Mouse (Mus musculus): Measurements from ENCODE around the gene Rasl12. TPM values are rescaled to one million over a fixed set of nuclear protein-coding genes. Genes with fewer than 3 reads are reported as not detected.

Gene Rasl12
- polyA plus RNA-seq, 1 experiment from 2014 or later, result 6.2 TPM

DNA sequence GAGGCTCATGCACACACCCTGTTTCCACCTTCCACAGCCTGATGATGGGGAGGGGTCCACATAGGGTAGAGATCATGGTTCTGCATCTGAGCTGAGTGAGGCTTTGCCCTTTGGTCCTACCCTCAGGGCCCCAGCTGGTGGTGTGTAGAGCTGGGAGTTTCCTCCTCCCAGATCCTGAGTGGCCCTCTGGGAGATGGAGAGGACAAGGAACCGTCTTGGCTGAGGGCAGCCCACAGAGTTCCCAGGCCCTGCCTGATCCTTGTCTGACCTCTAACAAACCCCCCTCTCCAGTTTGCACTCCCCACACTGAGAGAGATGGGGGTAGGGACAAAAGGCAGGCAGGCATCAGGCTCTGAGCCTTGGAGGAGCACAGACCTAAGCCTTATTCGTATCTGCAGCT lies 3.9 kb upstream of the Rasl12 start:
- no peak overlapping the region for H3K9ac ChIP-seq (replicated peaks)
- no peaks in the 10 kb centered on the region for H3K36me3 ChIP-seq
- H3K4me3 ChIP-seq (replicated peaks), result no peak overlapping the region
- peaks cover 20% of the 10 kb centered on the region for H3K4me1 ChIP-seq (replicated peaks)
- no peaks in the 10 kb centered on the region for H3K9me3 ChIP-seq
- H3K4me2 ChIP-seq (replicated peaks), result no peak overlapping the region
- no peak for ATAC-seq
- no peak overlapping the region for H3K27ac ChIP-seq
- H3K27me3 ChIP-seq, result peaks cover 50% of the 10 kb centered on the region
- WGBS, result 70% methylated on average over 2 of the region's 2 CpGs

DNA sequence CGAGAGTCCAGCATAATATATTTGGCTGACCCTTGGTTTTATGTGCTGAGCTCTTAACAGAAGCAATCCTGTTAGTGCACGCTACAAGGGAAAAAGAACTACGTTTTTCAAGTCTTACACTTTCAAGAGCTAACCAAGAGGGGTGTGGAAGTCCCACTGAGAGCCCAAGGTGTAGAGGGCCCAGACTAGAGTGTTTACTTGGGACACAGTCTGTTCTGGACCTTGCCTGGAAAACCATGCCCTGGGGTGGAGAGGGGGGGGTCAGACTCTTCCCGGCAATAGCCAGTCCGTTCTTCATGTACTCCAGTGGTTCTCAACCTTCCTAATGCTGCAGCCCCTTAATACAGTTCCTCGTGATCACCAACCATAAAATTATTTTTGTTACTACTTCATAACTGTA lies 1.6 kb downstream of the Rasl12 start:
- no peak for ATAC-seq
- Histone ChIP-seq H3K9ac (replicated peaks) (no peak overlapping the region), H3K27me3 (0 out of 2 replicates have a peak, but pooled peaks cover 6% of the 10 kb centered on the region), H3K4me1 (replicated peaks) (peaks cover 11% of the 10 kb centered on the region), H3K36me3 (no peaks in the 10 kb centered on the region), H3K4me2 (replicated peaks) (no peak overlapping the region), H3K4me3 (replicated peaks) (no peak overlapping the region), H3K9me3 (no peaks in the 10 kb centered on the region), H3K27ac (no peak overlapping the region)
- 85% methylated on average over 6 of the region's 6 CpGs for WGBS

DNA sequence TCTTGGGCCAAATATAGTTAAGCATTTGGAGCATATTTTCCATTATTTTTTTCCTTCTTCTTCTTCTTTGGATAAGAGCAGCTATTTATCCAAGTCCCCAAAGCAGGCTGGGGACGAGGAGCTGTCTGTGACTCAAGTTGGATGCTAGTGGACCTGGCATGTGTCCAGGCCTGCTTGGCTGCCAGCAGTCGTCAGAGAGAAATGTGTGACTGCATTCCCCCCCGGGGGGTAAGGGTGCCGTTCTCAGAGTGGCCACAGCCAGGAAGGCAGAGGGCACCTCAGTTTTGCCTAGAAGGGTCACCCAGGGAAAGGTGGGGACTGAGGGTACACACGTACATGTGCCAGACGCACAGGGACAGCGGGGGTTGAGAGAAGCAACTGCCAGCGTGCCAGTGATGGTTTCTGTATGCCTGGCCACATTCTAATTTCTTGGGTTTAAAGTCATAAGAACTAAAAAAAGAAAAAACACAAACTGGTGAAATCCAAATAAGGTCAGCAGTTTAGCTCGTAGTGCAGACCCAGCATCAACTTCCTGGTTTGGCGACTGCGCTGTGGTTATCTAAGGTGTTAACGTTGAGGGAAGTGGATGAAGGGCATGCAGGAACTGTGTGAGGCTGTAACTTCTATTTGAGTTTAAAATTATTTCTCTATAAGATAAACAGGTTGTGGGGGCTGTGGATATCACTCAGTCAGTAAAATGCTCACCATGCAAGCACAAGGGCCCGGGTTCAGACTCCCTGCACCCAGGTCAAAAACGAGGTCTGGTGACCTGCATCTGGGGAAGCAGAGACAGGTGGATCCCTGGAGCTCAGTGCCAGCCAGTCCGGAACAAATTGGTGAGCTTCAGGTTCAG lies 6.3 kb downstream of the Rasl12 start:
- H3K4me2 ChIP-seq (replicated peaks), result no peak overlapping the region
- no peak overlapping the region for H3K4me3 ChIP-seq (replicated peaks)
- 85% methylated on average over 15 of the region's 15 CpGs for WGBS
- no peaks in the 10 kb centered on the region for H3K36me3 ChIP-seq
- no peaks in the 10 kb centered on the region for H3K27me3 ChIP-seq
- H3K9ac ChIP-seq (replicated peaks), result no peak overlapping the region
- ATAC-seq, result no peak
- H3K27ac ChIP-seq, result no peak overlapping the region
- no peaks in the 10 kb centered on the region for H3K9me3 ChIP-seq
- no peaks in the 10 kb centered on the region for H3K4me1 ChIP-seq (replicated peaks)

DNA sequence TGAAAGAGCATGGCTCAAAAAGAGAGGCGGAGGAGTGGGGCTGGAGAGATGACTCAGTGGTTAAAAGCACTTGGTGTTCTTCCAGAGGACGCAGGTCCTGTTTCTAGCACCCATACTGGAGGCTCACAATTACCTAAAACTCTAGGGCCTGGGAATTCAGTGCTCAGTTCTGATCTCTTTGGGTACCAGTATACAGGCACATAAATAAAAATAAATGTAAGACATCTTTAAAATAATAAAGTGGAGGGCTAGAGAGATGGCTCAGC lies 6.8 kb downstream of the Rasl12 start:
- Histone ChIP-seq H3K4me3 (replicated peaks) (no peak overlapping the region), H3K4me1 (replicated peaks) (no peaks in the 10 kb centered on the region), H3K4me2 (replicated peaks) (no peak overlapping the region), H3K9ac (replicated peaks) (no peak overlapping the region), H3K36me3 (no peaks in the 10 kb centered on the region), H3K27me3 (no peaks in the 10 kb centered on the region), H3K9me3 (no peaks in the 10 kb centered on the region), H3K27ac (no peak overlapping the region)
- ATAC-seq, result no peak
- 67% methylated on average over 2 of the region's 2 CpGs for WGBS

DNA sequence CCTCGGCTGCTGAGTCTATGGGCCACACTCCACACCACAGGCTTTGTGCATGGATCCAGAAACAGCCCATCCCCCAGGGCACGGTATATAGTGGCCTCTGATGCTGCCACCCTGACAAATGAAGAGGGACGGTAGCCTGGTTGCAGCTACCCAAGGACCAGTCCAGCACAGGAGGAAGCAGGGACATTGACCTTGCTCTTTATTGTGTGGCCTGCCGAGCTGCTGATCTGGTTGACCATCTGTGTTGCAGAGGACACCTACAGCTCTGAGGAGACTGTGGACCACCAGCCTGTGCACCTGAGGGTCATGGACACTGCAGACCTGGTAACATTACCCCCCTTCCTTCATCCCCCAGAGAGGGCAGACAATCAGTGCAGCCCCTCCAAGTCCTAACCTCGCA lies 9.0 kb downstream of the Rasl12 start:
- Histone ChIP-seq H3K27ac (no peak overlapping the region), H3K4me2 (replicated peaks) (no peak overlapping the region), H3K9me3 (no peaks in the 10 kb centered on the region), H3K4me3 (replicated peaks) (no peak overlapping the region), H3K9ac (replicated peaks) (no peak overlapping the region), H3K36me3 (no peaks in the 10 kb centered on the region), H3K4me1 (replicated peaks) (no peaks in the 10 kb centered on the region), H3K27me3 (no peaks in the 10 kb centered on the region)
- 87% methylated on average over 5 of the region's 5 CpGs for WGBS
- ATAC-seq, result no peak

DNA sequence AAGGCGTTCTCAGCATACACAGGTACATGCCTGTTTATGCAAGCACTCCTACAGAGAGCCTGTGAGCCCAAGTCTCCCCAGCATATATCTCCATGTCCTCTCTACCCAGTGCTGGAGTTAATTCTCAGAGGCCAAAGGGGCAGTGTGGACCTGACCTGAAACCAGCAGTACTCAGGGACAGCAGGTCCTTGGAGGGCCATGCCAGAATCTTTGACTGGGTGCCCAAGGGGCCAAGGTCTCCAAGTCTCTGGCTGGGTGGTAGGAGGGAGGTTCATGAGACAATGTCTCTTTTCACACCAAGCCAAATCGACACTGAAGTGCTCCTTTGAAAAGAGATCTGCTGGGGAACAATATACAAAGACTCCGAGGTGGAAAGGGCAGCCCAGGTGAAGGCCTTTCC lies 9.6 kb downstream of the Rasl12 start:
- 80% methylated on average over 3 of the region's 3 CpGs for WGBS
- no peaks in the 10 kb centered on the region for H3K4me1 ChIP-seq (replicated peaks)
- no peak for ATAC-seq

DNA sequence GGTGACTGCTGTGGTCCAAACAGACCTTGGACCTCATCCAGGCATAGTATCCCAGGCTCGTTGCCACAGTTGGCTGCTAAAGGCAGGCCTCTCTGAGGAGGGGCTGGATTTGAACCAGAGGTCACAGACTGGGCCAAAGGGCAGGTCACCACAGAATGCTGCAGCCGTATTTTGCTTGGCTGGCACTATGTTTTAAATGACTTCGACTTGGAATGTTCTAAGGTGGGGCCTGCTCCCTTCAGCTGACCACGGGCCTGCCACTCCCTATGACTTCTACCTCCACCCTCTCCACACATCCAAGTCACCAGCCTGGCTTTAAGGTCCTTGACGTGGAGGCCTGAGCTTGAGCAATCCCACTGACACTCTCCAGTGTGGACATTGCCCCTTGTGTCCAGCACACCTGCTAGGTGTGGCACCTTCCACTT lies 10.6 kb downstream of the Rasl12 start:
- Histone ChIP-seq H3K27me3 (no peaks in the 10 kb centered on the region), H3K4me1 (replicated peaks) (no peaks in the 10 kb centered on the region), H3K4me3 (replicated peaks) (no peak overlapping the region), H3K9ac (replicated peaks) (no peak overlapping the region), H3K36me3 (no peaks in the 10 kb centered on the region), H3K27ac (no peak overlapping the region), H3K9me3 (no peaks in the 10 kb centered on the region), H3K4me2 (replicated peaks) (no peak overlapping the region)
- 72% methylated on average over 5 of the region's 5 CpGs for WGBS
- no peak for ATAC-seq

More for the DNA sequence above, 9.6 kb downstream of the Rasl12 start:
- no peaks in the 10 kb centered on the region for H3K36me3 ChIP-seq
- H3K9ac ChIP-seq (replicated peaks), result no peak overlapping the region
- no peaks in the 10 kb centered on the region for H3K27me3 ChIP-seq
- no peak overlapping the region for H3K27ac ChIP-seq
- no peaks in the 10 kb centered on the region for H3K9me3 ChIP-seq
- H3K4me2 ChIP-seq (replicated peaks), result no peak overlapping the region
- no peak overlapping the region for H3K4me3 ChIP-seq (replicated peaks)

DNA sequence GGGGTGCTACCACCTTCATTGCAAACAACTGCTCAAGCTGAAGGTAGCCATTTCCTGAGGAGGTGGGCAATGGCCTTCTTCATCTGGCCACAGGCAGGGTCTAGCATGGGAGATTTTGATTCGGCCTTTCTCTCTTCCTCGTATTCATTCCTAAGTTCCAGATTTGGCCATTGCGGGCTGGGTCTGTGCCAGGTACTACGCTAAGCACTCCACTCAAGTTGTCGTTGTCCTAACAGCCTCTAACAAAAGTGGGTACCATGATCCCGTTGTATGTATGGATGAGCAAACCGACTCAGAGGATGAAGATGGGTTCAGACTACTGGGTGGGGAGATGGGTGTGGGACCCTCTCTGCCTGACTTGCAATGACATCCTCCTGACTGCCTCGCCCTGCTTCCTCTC lies 12.1 kb downstream of the Rasl12 start:
- no peak overlapping the region for H3K27ac ChIP-seq
- H3K27me3 ChIP-seq, result no peaks in the 10 kb centered on the region
- H3K9ac ChIP-seq (replicated peaks), result no peak overlapping the region
- ATAC-seq, result no peak
- H3K4me2 ChIP-seq (replicated peaks), result no peak overlapping the region
- no peaks in the 10 kb centered on the region for H3K36me3 ChIP-seq
- no peak overlapping the region for H3K4me3 ChIP-seq (replicated peaks)
- no peaks in the 10 kb centered on the region for H3K9me3 ChIP-seq
- H3K4me1 ChIP-seq (replicated peaks), result no peaks in the 10 kb centered on the region
- WGBS, result 97% methylated on average over 8 of the region's 8 CpGs

DNA sequence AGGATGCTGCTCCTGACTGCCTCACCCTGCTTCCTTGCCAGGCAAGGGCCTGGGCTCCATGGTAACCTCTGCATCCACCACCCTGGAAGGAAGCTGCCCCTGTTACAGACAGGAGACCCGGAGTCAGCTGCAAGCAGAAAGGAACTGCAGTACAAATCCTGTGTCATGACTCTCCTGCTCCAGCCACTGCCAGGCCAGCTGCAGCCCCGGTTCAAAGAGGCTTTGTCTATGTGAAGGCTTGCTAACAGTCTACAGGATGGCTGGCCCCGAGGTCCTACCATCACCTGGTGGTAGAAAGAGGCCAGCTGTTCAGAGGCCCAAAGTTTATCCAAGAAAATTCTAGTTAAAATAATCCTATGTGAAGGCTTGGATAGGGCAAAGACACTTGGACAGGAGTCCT lies 13.0 kb downstream of the Rasl12 start:
- no peak overlapping the region for H3K4me3 ChIP-seq (replicated peaks)
- H3K9me3 ChIP-seq, result no peaks in the 10 kb centered on the region
- H3K4me1 ChIP-seq (replicated peaks), result no peaks in the 10 kb centered on the region
- H3K36me3 ChIP-seq, result no peaks in the 10 kb centered on the region
- WGBS, result 78% methylated on average over 3 of the region's 3 CpGs
- H3K9ac ChIP-seq (replicated peaks), result no peak overlapping the region
- no peak for ATAC-seq
- no peak overlapping the region for H3K4me2 ChIP-seq (replicated peaks)
- H3K27ac ChIP-seq, result no peak overlapping the region
- H3K27me3 ChIP-seq, result no peaks in the 10 kb centered on the region

DNA sequence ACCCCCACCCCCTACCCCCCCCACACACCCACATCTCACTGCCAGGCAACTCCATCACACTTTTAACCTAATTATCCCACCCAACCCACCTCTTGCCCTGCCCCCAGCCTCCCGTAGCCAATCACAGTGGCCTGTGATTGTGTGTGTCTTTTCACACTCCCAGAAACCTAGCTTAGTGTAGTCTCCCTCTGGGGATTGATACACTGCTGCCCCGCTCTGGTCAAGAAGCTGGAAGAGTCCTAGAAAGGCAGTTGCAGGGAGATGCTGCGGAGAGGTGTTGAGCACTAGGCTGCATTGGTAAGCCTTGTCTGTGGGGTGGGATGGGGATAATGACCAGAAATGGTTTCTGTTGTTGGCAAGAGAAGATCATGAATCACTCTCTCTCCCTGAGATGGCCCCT lies 19.4 kb downstream of the Rasl12 start:
- Histone ChIP-seq H3K9me3 (no peaks in the 10 kb centered on the region), H3K36me3 (no peaks in the 10 kb centered on the region), H3K27ac (no peak overlapping the region), H3K4me1 (replicated peaks) (no peaks in the 10 kb centered on the region), H3K27me3 (no peaks in the 10 kb centered on the region), H3K4me3 (replicated peaks) (no peak overlapping the region), H3K9ac (replicated peaks) (no peak overlapping the region), H3K4me2 (replicated peaks) (no peak overlapping the region)
- ATAC-seq, result no peak
- WGBS, result 53% methylated on average over 3 of the region's 3 CpGs

DNA sequence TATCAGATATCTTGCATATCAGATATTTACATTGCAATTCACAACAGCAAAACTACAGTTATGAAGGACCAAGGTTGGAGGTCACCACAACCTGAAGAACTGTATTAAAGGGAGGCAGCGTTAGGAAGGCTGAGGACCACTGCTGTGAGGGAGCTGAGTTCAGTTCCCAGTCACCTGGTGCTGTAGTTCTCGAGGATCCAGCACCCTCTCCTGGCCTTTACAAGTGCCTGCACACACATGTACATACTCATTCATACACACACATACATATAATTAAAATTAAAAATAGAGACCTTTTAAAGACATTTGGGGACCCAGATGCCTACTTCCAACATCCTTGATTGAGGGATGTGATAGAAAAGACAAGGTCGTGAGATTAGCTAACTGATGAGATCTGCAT lies 21.3 kb downstream of the Rasl12 start:
- Histone ChIP-seq H3K36me3 (no peaks in the 10 kb centered on the region), H3K4me3 (replicated peaks) (no peak overlapping the region), H3K9ac (replicated peaks) (no peak overlapping the region), H3K27me3 (no peaks in the 10 kb centered on the region), H3K4me1 (replicated peaks) (no peaks in the 10 kb centered on the region), H3K9me3 (no peaks in the 10 kb centered on the region), H3K27ac (no peak overlapping the region), H3K4me2 (replicated peaks) (no peak overlapping the region)
- WGBS, result 76% methylated on average over 3 of the region's 3 CpGs
- no peak for ATAC-seq

DNA sequence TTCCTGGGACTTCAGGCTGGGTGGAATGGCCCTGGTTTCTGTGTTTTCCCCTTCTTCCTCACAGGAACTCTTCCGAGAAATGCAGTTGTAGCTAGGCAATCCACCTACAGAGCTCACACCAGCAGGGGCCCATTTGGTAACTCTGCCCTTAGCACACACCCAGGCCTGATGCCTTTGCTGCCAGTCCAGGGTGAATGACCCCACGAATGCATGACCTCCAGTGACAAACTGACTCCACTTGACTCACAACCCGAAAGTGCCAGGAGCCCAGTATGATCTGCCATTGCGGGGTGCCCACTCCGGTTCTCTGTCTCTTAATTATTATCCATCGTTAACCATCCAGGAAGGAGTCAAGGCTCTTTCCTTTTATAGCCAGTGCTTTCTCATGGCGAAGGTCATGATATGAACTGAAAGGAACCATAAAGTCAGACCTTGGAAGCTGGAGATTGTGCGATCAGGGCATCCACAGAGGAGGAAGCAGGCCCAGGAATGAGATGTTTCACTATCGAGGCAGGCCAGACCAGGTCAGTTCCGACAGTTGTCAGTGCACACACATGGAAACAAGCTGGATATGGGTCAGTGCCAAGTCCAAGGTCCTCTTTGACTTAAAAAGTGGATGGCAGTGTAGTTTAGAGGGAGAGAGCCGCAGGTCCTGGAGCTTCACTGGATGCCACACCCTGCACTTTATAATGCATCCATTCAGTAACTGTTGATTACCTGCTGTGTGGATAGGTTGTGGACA lies 24.6 kb downstream of the Rasl12 start, which contains the start of gene Slc51b:
Gene Slc51b, minus strand, starts transcription at position 196 of the 742 bp plus-strand sequence.
- no peak within 1 kb of the TSS for H3K9ac ChIP-seq (replicated peaks)
- H3K4me2 ChIP-seq (replicated peaks), result no peak within 1 kb of the TSS
- WGBS, result 82% methylated on average over 11 of the region's 11 CpGs
- no peak within 1 kb of the TSS for H3K27ac ChIP-seq
- H3K4me3 ChIP-seq (replicated peaks), result no peak within 1 kb of the TSS
- H3K4me1 ChIP-seq (replicated peaks), result no peaks in the 10 kb centered on the region
- H3K27me3 ChIP-seq, result no peaks in the 10 kb centered on the region
- no peak for ATAC-seq
- H3K36me3 ChIP-seq, result no peaks in the 10 kb centered on the region
- no peaks in the 10 kb centered on the region for H3K9me3 ChIP-seq
